Mouse (Mus musculus): ENCODE measurements at regions not wholly inside any gene's neighbourhood (a gene's known extent, or its start where the extent isn't known, plus 50 kb on each side); places are given as distances from the start of the nearest gene placed in this dataset.
A peak's percentile ranks its signal among the peaks of the same experiment; 100 is the strongest.

- peak; percentile 40 for DNase-seq
Measured at GRCm38 (mm10) chr7:54458386-54458785, 376.9 kb upstream of the Luzp2 start.

- DNase-seq, result no peak
Measured at GRCm38 (mm10) chr7:54491254-54491653, 344.0 kb upstream of the Luzp2 start.

- DNase-seq, result no peak
Measured at GRCm38 (mm10) chr7:54505235-54505634, 330.1 kb upstream of the Luzp2 start.

- no peak for DNase-seq
Measured at GRCm38 (mm10) chr7:54507006-54507405, 328.3 kb upstream of the Luzp2 start.

- DNase-seq, result no peak
Measured at GRCm38 (mm10) chr7:54535693-54536092, 299.6 kb upstream of the Luzp2 start.

- DNase-seq, result no peak
Measured at GRCm38 (mm10) chr7:54557436-54557835, 277.9 kb upstream of the Luzp2 start.

GRCm38 (mm10) chr7:54565569-54566179, 269.6 kb upstream of the Luzp2 start:
- peak; percentile 86 for DNase-seq

- peak; percentile 15 for DNase-seq
Measured at GRCm38 (mm10) chr7:54599776-54600175, 235.5 kb upstream of the Luzp2 start.

GRCm38 (mm10) chr7:54622436-54622835, 212.9 kb upstream of the Luzp2 start:
- DNase-seq, result no peak

- no peak for DNase-seq
Measured at GRCm38 (mm10) chr7:54633930-54634329, 201.4 kb upstream of the Luzp2 start.

GRCm38 (mm10) chr7:54634348-54635035, 200.8 kb upstream of the Luzp2 start:
- DNase-seq, result no peak

GRCm38 (mm10) chr7:54645314-54645713, 190.0 kb upstream of the Luzp2 start:
- no peak for DNase-seq

GRCm38 (mm10) chr7:54649025-54649424, 186.3 kb upstream of the Luzp2 start:
- DNase-seq, result no peak

Data from retina, postnatal 1 day (tissue).